Mouse (Mus musculus) hindbrain, postnatal 0 days (tissue): ENCODE measurements at regions not wholly inside any gene's neighbourhood (a gene's known extent, or its start where the extent isn't known, plus 50 kb on each side); places are given as distances from the start of the nearest gene placed in this dataset.
"Not testable (repeated sequence)": the region's sequence is repeated elsewhere in the genome, so short reads cannot be mapped to it uniquely, and the experiment has no call there.

Experiments used
- ATAC-seq: fragments of 200-750 bp; cut with Nextera tagmentation; 2 replicates; pipeline ENCODE4 v1.8.0; 2017; ENCODE audit warnings: mild to moderate bottlenecking, moderate TSS enrichment, moderate library complexity
- DNase-seq: peaks from one replicate; pipeline ENCODE4 v3.0.0-alpha.2; 2015; ENCODE audit warnings: low spot score
- H3K27ac ChIP-seq: fragments of 300-500 bp; sonication (generic); 2 replicates; pipeline ENCODE4 v1.5.1; 2014; ENCODE audit warnings: mild to moderate bottlenecking
- H3K27me3 ChIP-seq: fragments of 300-500 bp; sonication (generic); 2 replicates; pipeline ENCODE4 v1.6.1; 2014; ENCODE audit warnings: low read length, mixed read lengths; ENCODE audit not compliant: insufficient read depth
- H3K36me3 ChIP-seq: fragments of 300-500 bp; sonication (generic); 2 replicates; pipeline ENCODE4 v1.6.1; 2014; ENCODE audit warnings: low read length, mixed read lengths; ENCODE audit not compliant: insufficient read depth
- H3K4me1 ChIP-seq: fragments of 300-500 bp; sonication (generic); 2 replicates; pipeline ENCODE4 v1.6.1; 2014; ENCODE audit warnings: antibody characterized with exemption, low read length, mixed read lengths; ENCODE audit not compliant: insufficient read depth
- H3K4me2 ChIP-seq: fragments of 300-500 bp; sonication (generic); 2 replicates; pipeline ENCODE4 v1.6.1; 2014; ENCODE audit warnings: low read depth, mild to moderate bottlenecking, low read length, moderate library complexity, mixed read lengths
- H3K4me3 ChIP-seq: fragments of 300-500 bp; sonication (generic); 2 replicates; pipeline ENCODE4 v1.5.1; 2014; ENCODE audit warnings: low read length
- H3K9ac ChIP-seq: fragments of 300-500 bp; sonication (generic); replicated peaks from 2 replicates; pipeline ENCODE4 v1.6.1; 2014; ENCODE audit warnings: mild to moderate bottlenecking, low read length, moderate library complexity, mixed read lengths
- H3K9me3 ChIP-seq: fragments of 300-500 bp; sonication (generic); 2 replicates; pipeline ENCODE4 v1.6.1; 2016; ENCODE audit warnings: low read length, mixed read lengths
- CTCF ChIP-seq: IDR thresholded peaks from 2 replicates; pipeline ENCODE4 v1.5.1; 2016; ENCODE audit warnings: antibody characterized with exemption, control low read depth, low read depth
- WGBS: fragments of 180-500 bp; shearing (Covaris S2); extraction: QIAGEN DNeasy Blood & Tissue Kit; methylation state at CpG from one replicate; pipeline ENCODE4 v1.1.7; 2014; 5-methylcytosine and 5-hydroxymethylcytosine counted together

DNA sequence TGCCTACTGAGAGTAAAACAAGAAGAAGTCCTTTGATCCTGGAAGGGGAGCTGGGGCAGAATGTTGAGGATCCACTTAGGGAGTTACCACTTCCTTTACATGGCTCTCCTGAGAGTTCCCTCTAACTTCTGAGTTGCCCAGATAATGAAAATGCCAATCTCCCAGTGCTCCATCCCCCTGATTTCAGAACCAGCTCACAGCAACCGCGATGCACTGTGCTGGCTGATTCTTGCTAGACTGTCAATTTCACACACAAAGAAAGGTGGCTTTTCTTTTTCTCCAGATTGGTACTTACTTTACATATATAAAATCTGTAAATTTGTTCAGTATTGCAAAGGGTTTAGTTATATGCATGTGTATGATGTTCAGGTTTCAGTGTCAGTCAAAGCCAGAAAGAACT lies 1248.1 kb upstream of the Adam24 start:
- Histone ChIP-seq H3K9me3 (no peaks in the 10 kb centered on the region), H3K4me1 (no peaks in the 10 kb centered on the region), H3K27ac (no peak overlapping the region), H3K27me3 (no peaks in the 10 kb centered on the region), H3K4me3 (no peak overlapping the region), H3K4me2 (no peak overlapping the region), H3K36me3 (no peaks in the 10 kb centered on the region), H3K9ac (no peak overlapping the region)
- no peak for TF ChIP-seq CTCF
- WGBS, result 78% methylated on average over 2 of the region's 2 CpGs
- ATAC-seq (no peak), DNase-seq (no peak)

DNA sequence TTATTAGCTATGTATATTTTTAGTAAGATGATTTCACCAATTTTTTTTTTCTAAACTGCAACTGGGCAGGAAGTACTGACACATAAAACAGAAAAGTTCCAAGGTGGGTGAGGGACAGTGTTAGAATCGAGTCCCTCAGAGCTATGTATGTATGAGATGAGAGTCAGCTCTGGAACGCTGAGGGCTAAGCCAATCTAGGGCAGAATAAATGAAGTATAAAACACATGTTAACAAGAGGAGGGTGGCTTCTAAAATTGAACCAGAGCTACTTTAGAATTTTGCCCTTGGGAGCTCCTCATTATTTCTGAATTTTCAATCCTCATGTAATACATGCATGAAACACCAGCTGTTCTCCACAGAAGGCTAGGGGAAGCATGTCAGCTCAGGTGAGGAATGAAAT lies 1247.5 kb upstream of the Adam24 start:
- Histone ChIP-seq H3K4me3 (no peak overlapping the region), H3K9me3 (no peaks in the 10 kb centered on the region), H3K4me2 (no peak overlapping the region), H3K4me1 (no peaks in the 10 kb centered on the region), H3K9ac (no peak overlapping the region), H3K36me3 (no peaks in the 10 kb centered on the region), H3K27ac (no peak overlapping the region), H3K27me3 (no peaks in the 10 kb centered on the region)
- ATAC-seq, result no peak
- 68% methylated on average over 2 of the region's 2 CpGs for WGBS
- DNase-seq, result peak; percentile 3
- no peak for TF ChIP-seq CTCF

DNA sequence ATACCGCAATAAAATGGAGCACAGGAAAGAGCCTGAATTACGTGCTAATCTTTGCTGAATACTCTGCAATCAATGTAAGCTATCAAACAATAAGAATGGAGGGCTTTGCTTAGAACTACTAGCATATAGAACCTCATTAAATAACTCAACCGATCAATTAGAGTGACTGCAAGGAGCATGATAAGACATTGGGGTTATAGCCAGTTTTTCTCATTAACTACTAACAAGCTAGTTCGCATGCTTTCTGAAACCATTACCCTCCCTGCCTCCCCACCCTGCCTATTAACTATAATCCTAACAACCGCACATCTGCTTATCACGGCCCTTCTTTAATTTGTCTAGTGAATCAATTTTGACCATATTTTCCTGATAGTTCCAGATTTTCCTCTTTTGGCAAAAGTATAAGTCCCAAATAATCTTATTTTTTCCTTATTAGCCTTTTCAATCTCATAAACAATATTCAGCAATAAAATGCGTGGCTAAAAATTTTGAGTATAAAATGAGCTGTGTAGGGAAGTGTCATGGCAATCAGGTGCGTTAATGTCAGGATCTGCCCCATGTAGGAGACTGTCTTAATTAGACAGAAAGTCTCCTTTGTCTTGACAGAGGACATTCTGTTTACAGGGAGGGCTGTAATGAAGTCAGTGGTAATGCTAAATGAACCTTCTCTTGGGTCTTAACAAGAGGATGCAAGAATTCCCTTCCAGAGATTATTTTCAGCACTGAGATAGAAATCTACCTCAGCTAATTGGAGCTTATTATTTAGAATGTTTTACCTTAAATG lies 1234.1 kb upstream of the Adam24 start:
- no peak for TF ChIP-seq CTCF
- DNase-seq, result no peak
- H3K9me3 ChIP-seq, result no peaks in the 10 kb centered on the region
- no peak overlapping the region for H3K4me3 ChIP-seq
- H3K9ac ChIP-seq, result no peak overlapping the region
- no peak overlapping the region for H3K27ac ChIP-seq
- no peaks in the 10 kb centered on the region for H3K4me1 ChIP-seq
- ATAC-seq, result no peak
- no peaks in the 10 kb centered on the region for H3K36me3 ChIP-seq
- H3K27me3 ChIP-seq, result no peaks in the 10 kb centered on the region
- WGBS, result 88% methylated on average over 8 of the region's 8 CpGs
- no peak overlapping the region for H3K4me2 ChIP-seq

DNA sequence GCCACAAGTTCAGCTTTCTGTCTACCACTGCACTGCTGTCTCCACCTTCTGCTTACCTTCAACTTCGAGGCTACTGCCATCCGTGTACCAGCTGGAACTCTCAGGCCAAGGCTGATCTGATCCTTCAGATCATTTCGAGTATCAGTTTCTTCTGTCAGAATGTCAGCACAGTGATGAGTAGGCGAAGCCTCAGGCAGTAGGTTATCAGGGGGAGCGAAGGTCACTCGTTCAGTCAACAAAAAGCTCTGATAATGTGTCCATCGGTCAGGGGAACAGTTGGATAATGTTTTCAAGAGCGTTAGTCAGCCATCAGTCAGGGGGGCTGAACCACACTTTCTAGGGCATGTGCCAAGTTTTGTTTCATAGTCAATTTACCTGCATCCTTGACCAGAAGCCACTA lies 1183.7 kb upstream of the Adam24 start:
- 84% methylated on average over 8 of the region's 8 CpGs for WGBS

DNA sequence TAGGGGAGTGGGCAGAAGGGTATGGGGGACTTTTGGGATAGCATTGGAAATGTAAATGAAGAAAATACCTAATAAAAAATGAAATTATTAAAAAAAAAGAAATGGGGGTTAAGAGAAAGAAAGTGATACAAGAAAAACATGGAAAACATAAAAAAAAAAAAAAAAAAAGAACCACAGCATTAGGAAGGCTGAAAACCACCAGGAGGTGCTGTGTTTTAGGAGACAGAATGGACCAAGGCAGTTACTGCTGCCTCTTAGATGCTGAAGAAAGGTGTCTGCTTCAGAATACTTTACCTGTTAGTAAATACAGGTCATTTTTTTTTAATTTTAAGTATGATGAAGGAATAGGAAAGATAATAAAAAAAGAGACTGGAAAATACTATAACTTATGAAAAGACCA lies 1174.5 kb upstream of the Adam24 start:
- H3K4me3 ChIP-seq, result no peak overlapping the region
- no peak overlapping the region for H3K4me2 ChIP-seq
- H3K36me3 ChIP-seq, result no peaks in the 10 kb centered on the region
- DNase-seq, result no peak
- no peak; the same call in 1 of the 2 replicates for TF ChIP-seq CTCF
- no peaks in the 10 kb centered on the region for H3K27me3 ChIP-seq
- no peaks in the 10 kb centered on the region for H3K9me3 ChIP-seq
- no peaks in the 10 kb centered on the region for H3K4me1 ChIP-seq
- H3K27ac ChIP-seq, result no peak overlapping the region
- ATAC-seq, result no peak
- H3K9ac ChIP-seq, result no peak overlapping the region

More for the DNA sequence above, 1183.7 kb upstream of the Adam24 start:
- not testable (repeated sequence) for DNase-seq, H3K4me1 ChIP-seq, H3K27me3 ChIP-seq, H3K4me3 ChIP-seq, H3K27ac ChIP-seq, H3K36me3 ChIP-seq, H3K9ac ChIP-seq, H3K4me2 ChIP-seq, H3K9me3 ChIP-seq, ATAC-seq

DNA sequence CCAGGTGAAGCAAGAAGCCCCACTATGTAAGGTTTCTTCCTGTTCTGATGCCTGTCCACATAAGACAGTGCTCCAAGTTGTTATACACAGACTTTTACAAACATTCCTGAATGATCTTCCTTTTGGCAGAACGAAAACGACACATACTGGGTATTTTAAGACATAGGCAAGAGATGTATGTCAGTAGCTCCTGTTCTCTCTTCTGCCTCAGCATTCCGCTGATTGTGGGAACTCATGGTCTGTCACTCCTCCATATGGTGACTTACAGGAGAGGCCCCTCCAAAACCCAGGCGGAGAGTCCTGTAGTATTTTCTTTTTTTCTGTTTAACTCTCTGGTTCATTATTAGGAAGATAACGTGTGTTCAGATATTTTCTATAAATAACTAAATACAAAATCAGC lies 1170.6 kb upstream of the Adam24 start:
- DNase-seq (no peak), ATAC-seq (no peak)
- no peaks in the 10 kb centered on the region for H3K27me3 ChIP-seq
- H3K9ac ChIP-seq, result no peak overlapping the region
- no peaks in the 10 kb centered on the region for H3K4me1 ChIP-seq
- no peaks in the 10 kb centered on the region for H3K9me3 ChIP-seq
- 82% methylated on average over 5 of the region's 5 CpGs for WGBS
- H3K4me2 ChIP-seq, result no peak overlapping the region
- no peak for TF ChIP-seq CTCF
- H3K27ac ChIP-seq, result no peak overlapping the region
- H3K4me3 ChIP-seq, result no peak overlapping the region
- H3K36me3 ChIP-seq, result no peaks in the 10 kb centered on the region

DNA sequence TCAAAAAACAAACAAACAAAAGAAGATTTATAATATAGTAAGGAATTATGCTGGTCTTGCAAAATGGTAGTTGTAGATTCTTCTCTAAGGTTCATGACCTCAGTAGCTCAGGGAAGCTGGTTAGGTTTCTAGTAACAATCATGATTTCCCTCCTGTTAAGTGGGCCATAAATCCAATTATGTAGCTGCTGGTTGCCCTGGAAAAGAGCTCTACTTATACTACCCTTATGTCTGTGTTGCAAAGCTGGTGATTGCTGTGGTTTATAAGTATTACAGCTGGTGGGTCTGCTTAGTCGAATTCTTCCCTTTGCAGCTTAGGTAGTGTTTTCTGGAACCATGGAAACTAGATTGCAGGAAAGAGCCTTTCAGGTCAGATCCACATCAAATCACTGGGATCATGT lies 1161.9 kb upstream of the Adam24 start:
- 65% methylated on average over 1 of the region's 1 CpGs for WGBS
- Histone ChIP-seq H3K4me1 (no peaks in the 10 kb centered on the region), H3K4me3 (no peak overlapping the region), H3K27ac (no peak overlapping the region), H3K9ac (no peak overlapping the region), H3K27me3 (no peaks in the 10 kb centered on the region), H3K9me3 (no peaks in the 10 kb centered on the region), H3K4me2 (no peak overlapping the region), H3K36me3 (no peaks in the 10 kb centered on the region)
- ATAC-seq (no peak), DNase-seq (no peak)
- TF ChIP-seq CTCF, result no peak
